Mouse (Mus musculus) erythroid progenitor cell, adult 5-6 weeks (primary cell): ENCODE measurements around the gene Chst10. TPM values are rescaled to one million over a fixed set of nuclear protein-coding genes. Genes with fewer than 3 reads are reported as not detected.

Experiments
- ATAC-seq: replicated peaks from 2 replicates; pipeline ENCODE4 v1.8.0; 2016; ENCODE audit warnings: moderate number of reproducible peaks, mild to moderate bottlenecking, moderate TSS enrichment, inconsistent platforms; ENCODE audit not compliant: poor library complexity, low FRiP score, severe bottlenecking
- total RNA-seq, 2 experiments: library from RNA; stranded (forward) in 1 of 2; stranded (reverse) in 1 of 2; fragments of 150-400 nt in 1 of 2; fragments of 186-747, 209-891 nt in 1 of 2; gene quantifications; 2 replicates each; pipeline versions ENCODE4 v1.2.3 to v1.2.4; 2015 to 2017; ENCODE audit warnings: low replicate concordance in 2 of 2

The Chst10 gene
- total RNA-seq, 2 experiments from 2014 or later: 37.8 to 38.1 TPM

GRCm38 (mm10) chr1:38871834-38872233 is 26.1 kb downstream of the Chst10 start:
- ATAC-seq: no peak

GRCm38 (mm10) chr1:38869398-38870195 is 28.4 kb downstream of the Chst10 start:
- ATAC-seq: no peak

GRCm38 (mm10) chr1:38866242-38866641 is 31.7 kb downstream of the Chst10 start:
- ATAC-seq: no peak

GRCm38 (mm10) chr1:38864341-38864740 is 33.6 kb downstream of the Chst10 start:
- no peak for ATAC-seq

GRCm38 (mm10) chr1:38862213-38862612 is 35.7 kb downstream of the Chst10 start:
- peak; percentile 59 for ATAC-seq

- no peak for ATAC-seq
Measured at GRCm38 (mm10) chr1:38860867-38861524, 37.0 kb downstream of the Chst10 start.

- ATAC-seq: peak; percentile 64; the same call in 1 of the 2 replicates
Measured at GRCm38 (mm10) chr1:38860207-38860606, 37.8 kb downstream of the Chst10 start.

- no peak for ATAC-seq
Measured at GRCm38 (mm10) chr1:38856196-38856595, 41.8 kb downstream of the Chst10 start.

- ATAC-seq: 0 out of 2 replicates have a peak, but pooled peaks have one; percentile 18
Measured at GRCm38 (mm10) chr1:38852250-38852649, 45.7 kb downstream of the Chst10 start.

- no peak for ATAC-seq
Measured at GRCm38 (mm10) chr1:38850650-38851049, 47.3 kb downstream of the Chst10 start.

GRCm38 (mm10) chr1:38848451-38849289 is 49.3 kb downstream of the Chst10 start:
- no peak for ATAC-seq

- no peak for ATAC-seq
Measured at GRCm38 (mm10) chr1:38847975-38848374, 50.0 kb downstream of the Chst10 start.

- ATAC-seq: no peak
Measured at GRCm38 (mm10) chr1:38843275-38843674, 54.7 kb downstream of the Chst10 start.

GRCm38 (mm10) chr1:38842861-38843260 is 55.1 kb downstream of the Chst10 start:
- ATAC-seq: no peak

- no peak for ATAC-seq
Measured at GRCm38 (mm10) chr1:38839944-38840343, 58.0 kb downstream of the Chst10 start.

GRCm38 (mm10) chr1:38836477-38836872 is 61.5 kb downstream of the Chst10 start, which contains the start of gene Lonrf2:
Gene Lonrf2 (minus strand): TSS chr1:38836711.
- no peak for ATAC-seq

GRCm38 (mm10) chr1:38835568-38836476 is 62.1 kb downstream of the Chst10 start:
- 0 out of 2 replicates have a peak, but pooled peaks have one; percentile 34 for ATAC-seq

- ATAC-seq: no peak
Measured at GRCm38 (mm10) chr1:38834899-38835298, 63.1 kb downstream of the Chst10 start.

GRCm38 (mm10) chr1:38824926-38825325 is 73.0 kb downstream of the Chst10 start:
- no peak for ATAC-seq
